Mouse (Mus musculus) c-Kit-positive CD71-positive TER-119-negative erythroid progenitor cells, embryonic 14.5 days (primary cell): ENCODE results near the gene Nlrp10.

Experiments used
- DNase-seq: peaks from one replicate; pipeline ENCODE4 v3.0.0-alpha.2; 2013; ENCODE audit warnings: low read depth

Gene Nlrp10

GRCm38 (mm10) chr7:108894320-108894719 is 35.7 kb downstream of the Nlrp10 start, which contains the start of gene Olfr519:
TSS of gene Olfr519 (minus strand) at chr7:108894420.
- DNase-seq, result no peak

- no peak for DNase-seq
Measured at GRCm38 (mm10) chr7:108884906-108885305, 45.1 kb downstream of the Nlrp10 start, which contains the start of gene Olfr518. TSS of gene Olfr518 (minus strand) at chr7:108885006.

GRCm38 (mm10) chr7:108872279-108872678 is 57.7 kb downstream of the Nlrp10 start, which contains the start of gene Olfr517:
TSS of gene Olfr517 (minus strand) at chr7:108872379.
- no peak for DNase-seq
